Mouse (Mus musculus): ENCODE data around the gene Rnf31.

GRCm38 (mm10) chr14:55586149-55586548 lies 5.4 kb upstream of the Rnf31 start:
- peak; percentile 14; the same call in 1 of the 2 replicates for TF ChIP-seq CTCF (IDR thresholded peaks at IDR 0.05; ENCODE audit: low read depth)
- TF ChIP-seq EP300 (IDR thresholded peaks at IDR 0.05; ENCODE audit: low read depth), result peak; percentile 75

All from liver, embryonic 14.5 days (tissue).